Mouse (Mus musculus): ENCODE measurements around the gene Tmem189.

- TF ChIP-seq MAX (IDR thresholded peaks at IDR 0.05; ENCODE audit: low read length), result no peak
- TF ChIP-seq CHD2 (IDR thresholded peaks at IDR 0.05; ENCODE audit: low read length), result no peak
- no peak for TF ChIP-seq POLR2A (IDR thresholded peaks at IDR 0.05; ENCODE audit: control insufficient read depth in 1 of 2, insufficient read depth in 1 of 2, low read depth in 1 of 2, low read length in 2 of 2, poor library complexity in 1 of 2)
Observed at GRCm38 (mm10) chr2:167725879-167726278, 36.3 kb upstream of the Tmem189 start.

Measured in MEL (cell line).